Mouse (Mus musculus): ENCODE data around the gene Azin2.

Azin2 gene

DNA sequence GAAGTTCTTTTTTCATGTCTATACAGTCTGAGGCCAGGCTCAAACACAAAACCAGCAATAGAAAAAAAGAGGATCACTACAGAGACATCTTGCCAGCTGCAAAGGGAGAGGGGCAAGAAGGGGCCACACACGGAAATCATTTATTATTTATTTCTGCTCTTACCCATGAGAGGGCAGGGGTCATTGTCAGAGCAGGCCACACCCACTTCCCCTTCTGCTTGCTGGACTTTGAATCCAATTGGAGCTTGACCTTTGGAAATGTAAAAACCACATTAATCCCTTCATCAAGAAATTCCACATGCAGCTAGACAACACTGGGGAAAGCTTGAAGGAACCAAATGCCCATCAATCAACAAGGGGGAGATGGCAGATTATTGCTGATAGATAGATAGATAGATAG lies 16.4 kb upstream of the Azin2 start:
- in situ Hi-C loops (cut with MboI) = loop anchor here (5.0 kb wide), 1 partner anchor 104 kb away; no protein-coding TSS in a partner anchor

DNA sequence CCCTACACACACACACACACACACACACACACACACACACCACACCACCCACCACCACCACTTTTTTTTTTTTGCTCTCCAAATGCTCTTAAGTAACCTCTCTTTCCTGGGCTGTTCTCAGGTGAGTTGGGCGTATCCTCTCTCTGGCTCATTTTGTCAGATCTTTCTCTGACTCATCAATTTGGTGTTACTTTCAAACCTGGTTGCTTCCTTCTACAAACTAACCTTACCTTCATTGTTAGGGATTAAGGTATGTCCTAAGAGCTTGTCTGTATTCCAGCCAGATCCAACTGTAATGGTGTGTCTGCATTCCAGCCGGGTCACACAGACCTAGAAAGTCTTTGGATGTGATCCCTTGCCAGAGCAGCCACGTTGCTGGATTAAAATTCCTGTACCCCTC lies 15.0 kb upstream of the Azin2 start:
- in situ Hi-C loops (cut with MboI) = loop anchor here (5.0 kb wide), 1 partner anchor 105 kb away; no protein-coding TSS in a partner anchor

DNA sequence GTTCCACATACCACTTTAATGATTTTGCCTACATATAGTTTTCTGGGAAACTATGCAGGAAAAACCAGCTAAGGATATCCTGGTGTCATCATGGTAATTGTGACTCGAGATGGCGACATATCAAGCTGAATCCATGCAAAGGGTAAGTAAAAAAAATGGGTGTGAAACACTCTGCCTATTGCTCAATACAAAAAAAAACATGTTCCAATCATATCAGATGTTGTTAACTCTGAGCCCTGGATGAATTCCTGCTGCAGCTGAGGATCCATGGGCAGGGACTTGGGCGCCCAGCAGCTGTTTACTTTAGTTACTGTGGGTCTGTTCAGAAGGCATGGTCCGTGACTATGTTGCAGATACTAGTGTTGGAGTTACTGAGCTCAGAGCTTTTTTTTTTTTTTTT lies 14.3 kb upstream of the Azin2 start:
- in situ Hi-C loops (cut with MboI) = loop anchor here (5.0 kb wide), 1 partner anchor 106 kb away; no protein-coding TSS in a partner anchor

DNA sequence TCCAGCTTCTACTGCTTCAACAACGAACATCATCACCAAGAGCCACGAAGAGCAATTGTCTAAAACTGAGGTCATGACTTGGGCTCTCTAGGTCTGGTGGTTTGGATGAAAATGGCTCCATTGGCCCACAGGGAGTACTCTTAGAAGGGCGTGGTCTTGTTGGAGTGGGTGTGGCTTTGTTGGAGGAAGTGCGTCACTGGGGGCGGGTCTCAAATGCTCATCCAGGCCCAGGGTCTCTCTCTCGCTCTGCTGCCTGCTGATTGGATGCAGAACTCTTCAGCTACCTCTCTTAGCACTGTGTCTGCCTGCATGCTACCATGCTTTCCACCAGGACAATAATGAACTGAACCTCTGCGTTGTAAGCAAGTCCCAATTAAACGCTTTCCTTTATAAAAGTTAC lies 12.4 kb upstream of the Azin2 start:
- in situ Hi-C loops (cut with MboI) = loop anchor here (5.0 kb wide), 1 partner anchor 108 kb away; no protein-coding TSS in a partner anchor

DNA sequence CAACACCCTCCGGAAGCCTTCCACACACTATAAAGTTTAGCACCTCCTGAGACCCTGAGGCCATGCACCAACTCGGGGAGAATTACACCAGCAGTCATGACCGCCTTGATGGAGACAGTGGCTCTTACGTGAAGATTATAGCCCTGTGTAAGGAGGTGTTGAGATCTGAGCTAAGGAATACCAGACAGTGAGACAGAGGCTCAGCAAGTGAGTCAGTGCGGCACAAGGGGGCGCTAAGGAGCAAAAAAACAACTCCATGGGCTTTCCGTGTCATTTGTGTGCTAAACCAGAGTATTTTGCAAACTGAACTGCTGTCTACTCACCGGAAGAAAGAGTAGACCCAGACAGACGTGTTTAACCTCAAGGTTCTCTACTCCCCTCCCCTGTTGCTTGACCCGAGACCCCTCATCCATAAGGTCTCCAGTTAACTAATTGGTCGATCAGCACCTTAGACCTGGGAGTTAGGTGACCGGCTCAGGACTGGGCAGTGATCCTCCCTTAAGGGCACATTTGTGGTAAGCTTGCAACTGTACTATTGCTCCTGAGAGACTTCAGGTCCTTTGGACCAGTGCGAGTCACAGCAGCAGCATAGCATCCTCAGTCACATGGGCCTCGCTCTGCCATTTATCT lies 8.9 kb upstream of the Azin2 start:
- in situ Hi-C loops (cut with MboI) = no loop called here

DNA sequence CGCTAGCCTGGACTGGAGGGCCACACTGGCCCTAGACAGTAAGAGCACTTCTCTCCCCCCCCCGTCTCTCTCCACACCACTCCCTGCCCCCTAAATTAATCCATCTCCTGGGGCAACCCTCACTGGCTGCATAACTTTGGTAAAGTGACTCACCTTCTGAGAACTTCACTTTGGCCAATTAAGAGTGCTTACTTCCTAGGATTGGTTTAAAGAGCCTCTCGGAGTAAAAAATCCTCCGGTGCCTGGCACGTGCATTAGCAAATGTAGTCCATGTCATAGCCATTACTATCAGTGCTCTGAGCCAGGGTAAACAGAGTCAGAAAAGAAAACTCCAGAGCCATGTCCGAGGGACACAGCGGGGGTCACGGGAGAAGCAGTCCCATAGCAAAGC lies 8.2 kb upstream of the Azin2 start:
- in situ Hi-C loops (cut with MboI) = no loop called here

DNA sequence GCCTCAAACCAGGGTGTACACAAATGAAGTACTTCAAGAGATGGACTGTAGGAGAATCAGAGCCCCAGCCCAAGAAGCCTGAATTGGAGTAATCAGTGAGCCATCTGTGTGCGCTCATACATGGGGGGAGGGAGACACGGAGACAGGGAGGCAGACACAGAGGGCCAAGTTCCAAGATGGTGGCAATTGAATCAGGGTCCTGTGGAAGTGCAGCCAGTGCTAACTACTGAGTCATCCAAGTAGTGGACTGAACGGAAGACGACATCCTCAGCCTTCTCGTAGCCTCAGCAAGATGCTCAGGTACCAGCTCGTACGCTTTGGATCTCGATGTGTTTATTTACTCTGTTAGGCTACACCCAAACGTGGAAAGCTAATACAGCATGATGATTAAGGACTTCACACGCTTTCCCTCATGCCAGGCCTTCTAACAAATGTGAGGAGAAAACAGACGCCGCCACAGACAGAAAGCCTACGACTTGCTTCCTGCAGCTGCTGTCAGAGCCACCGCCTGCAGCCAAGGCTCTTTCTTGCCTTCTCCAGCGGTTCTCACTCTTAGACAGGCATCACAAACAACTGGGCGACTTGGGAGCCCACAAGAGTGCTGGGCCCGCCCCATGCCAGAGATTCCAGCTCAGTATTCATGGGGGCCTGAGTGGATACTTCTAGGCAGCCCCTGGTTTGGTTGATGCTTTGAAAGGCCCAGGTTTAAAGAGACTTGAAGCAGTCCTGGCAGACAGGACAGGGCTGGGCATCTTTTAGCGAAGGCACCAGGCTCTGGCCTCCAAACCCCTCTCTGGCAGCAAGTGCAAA lies 7.6 kb upstream of the Azin2 start:
- in situ Hi-C loops (cut with MboI) = no loop called here

DNA sequence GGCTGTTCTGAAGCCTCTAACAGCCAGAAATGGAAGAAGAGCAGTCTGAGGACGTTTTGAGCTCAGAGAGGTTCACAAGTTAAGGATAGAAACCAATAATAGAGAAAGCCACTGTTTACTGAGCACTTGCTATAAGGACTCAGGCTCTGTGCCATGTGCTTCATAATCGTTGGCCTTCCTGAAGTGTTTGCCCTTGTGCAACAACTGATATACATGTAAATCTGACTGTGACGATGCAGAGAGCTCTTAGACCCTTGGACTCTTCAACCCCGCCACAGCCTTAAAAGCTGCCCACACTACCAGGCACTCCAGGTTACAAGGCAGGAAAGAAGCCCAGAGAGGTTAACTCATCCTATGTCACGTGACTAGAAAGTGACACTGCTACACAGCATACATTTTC lies 6.8 kb upstream of the Azin2 start:
- in situ Hi-C loops (cut with MboI) = no loop called here

DNA sequence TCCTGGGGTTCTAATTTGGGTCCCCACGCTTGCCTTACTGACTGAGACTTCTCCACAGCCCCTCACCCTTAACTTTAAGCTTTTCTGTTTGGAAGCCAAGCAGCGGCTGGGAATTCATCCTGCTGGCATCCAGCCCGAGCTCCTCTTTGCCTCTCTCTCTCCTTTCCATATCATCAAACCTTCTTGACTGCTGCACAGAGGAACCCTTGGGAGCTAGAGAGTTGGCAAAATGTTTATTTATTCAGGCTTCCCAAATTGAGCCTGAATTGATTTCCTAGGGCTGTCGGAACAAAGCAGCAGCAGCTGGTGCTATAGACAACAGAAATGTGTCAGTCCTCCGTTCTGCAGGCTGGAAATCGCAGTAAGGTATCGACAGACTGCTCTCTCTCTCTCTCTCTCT lies 4.5 kb upstream of the Azin2 start:
- in situ Hi-C loops (cut with MboI) = no loop called here

DNA sequence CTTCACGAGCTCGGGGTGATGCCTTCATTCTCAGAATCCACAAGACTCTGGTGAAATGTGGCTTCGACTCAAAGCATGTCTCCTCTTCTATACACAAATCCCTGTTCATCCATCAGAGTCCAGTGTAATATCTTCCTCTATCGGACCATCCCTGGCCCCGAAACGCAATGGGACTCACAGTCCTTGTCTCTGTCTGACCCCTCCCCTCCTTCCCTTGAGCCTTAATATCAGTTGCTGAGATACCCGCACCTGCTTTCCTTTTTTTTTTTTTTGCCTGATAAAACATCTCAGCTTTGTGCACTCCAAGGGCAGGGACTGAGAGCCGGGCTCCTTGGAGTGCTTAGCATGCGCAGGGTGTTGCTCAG lies 666 bp upstream of the Azin2 start:
- in situ Hi-C loops (cut with MboI) = no loop called here

DNA sequence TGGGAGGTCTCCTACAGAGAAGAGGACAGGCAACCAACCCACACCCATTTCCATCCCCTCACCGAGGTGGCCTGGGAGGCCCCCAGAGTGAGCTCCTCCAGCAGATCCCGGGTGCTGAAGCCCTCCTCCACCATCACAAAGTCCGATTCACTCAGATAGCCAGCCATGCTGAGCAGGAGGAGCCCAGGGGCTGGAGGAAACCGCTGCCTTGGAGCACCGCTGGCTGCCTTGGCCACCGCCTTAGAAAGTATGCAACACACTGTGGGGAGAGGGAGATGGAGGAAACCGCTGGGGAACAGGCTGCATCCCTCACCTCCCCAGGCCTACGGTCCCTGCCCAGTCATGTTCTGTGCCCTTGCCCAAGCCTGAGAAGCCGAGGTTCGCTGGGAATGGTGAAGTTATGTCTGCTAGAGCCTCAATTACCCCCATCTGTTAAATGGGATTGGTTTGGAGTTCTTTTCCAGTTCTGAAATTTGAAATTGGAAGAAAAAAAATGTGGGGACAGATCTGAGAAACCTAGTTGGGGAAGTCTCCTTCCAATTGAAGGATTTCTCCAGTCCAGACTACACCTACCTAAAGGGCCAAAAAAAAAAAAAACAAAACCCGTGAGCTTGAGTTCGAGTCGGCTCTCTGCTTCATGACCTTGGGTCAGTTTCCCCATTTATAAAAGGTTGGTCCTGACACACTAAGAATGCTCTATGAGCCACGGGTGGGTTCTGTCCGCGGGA lies 777 bp downstream of the Azin2 start:
- in situ Hi-C loops (cut with MboI) = no loop called here

DNA sequence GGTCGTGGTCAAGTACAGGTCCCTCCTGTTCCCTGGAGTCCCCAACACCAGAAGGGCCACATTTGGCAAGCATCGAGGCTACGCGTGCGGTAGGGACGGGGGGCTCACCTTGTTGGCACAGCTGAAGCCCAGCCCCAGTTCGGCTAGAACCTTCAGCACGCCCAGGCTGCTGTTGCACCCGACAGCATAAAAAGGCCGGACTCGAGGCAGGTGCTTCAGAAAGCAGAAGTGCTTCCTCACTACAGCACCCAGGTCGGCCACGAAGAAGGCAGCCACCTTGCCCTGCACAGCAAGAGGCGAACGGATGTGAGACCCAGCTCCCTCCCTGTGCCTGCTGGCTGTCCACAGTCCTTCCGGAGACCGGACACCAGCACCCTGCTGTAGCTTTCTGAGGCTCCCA lies 2.6 kb downstream of the Azin2 start:
- in situ Hi-C loops (cut with MboI) = no loop called here

DNA sequence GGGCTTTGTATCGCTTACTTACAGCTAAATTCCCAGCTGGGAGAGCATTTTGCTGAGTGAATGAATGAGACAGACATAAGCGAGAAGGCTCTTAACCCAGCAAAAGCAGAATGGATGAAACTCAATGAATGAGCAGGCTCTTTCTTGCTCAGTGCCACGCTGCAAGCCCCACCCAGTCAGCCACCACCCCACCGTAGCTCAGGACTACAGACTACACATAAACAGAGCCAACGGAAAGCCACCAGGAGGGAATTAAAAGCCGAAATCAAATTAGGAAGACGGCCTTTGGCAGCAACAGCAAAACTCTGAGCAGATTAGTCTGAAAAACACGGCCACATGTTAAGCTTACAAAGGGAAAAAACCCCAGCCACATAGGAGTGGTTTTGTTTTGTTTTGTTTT lies 3.4 kb downstream of the Azin2 start:
- in situ Hi-C loops (cut with MboI) = no loop called here

DNA sequence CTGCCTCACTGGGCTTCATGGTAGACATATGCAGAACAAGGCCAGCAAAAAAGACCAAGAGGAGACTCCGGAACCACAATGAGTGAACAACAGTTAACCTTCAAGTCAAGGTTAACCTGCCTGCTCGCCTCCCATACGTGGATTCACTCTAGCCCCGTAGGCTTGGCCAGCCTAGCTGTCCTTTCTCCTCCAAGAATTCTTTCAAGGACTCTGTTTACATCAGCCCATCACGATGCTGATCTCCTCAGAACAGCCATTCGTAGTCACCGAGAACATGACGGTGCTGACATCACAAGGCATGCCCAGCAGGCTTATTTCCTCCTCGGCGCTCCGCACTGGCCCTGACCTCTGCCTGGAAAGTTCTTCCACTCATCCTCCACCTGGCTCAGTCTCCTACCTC lies 4.1 kb downstream of the Azin2 start:
- in situ Hi-C loops (cut with MboI) = no loop called here

DNA sequence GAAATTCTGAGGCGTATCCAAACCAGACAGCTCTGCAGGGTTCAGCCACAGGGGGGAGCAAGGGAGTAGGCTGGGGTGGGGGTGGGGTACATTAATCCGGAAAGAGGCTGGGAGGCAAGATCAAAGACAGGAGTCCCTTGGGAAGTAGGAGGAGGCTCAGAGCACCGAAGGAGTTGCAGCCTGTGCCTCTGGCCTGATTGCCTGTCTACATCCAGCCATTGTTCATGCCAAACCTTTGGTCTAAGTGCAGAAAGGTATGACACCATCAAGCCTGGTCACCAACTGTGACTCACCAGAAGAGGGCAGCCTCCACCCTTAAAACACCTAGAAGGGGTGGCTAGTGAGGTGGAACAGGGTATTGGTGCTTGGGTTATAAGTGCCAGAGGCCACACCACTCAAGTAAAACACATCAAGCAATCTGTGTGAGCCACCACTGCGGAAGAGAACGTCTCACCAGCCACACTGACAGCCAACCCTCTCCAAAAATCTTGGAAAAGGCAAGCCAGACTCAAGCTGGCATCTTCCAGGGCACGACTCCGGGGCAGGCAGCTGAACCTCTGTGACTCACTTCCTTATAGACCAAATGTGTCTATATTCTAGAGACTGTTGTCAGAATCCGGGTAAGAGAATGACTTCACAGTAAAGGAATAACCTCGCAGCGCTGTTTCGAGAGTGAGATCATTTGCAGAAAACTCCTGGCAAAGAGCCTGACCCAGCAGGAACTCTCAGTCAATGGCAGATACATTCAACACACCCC lies 4.9 kb downstream of the Azin2 start:
- in situ Hi-C loops (cut with MboI) = no loop called here

DNA sequence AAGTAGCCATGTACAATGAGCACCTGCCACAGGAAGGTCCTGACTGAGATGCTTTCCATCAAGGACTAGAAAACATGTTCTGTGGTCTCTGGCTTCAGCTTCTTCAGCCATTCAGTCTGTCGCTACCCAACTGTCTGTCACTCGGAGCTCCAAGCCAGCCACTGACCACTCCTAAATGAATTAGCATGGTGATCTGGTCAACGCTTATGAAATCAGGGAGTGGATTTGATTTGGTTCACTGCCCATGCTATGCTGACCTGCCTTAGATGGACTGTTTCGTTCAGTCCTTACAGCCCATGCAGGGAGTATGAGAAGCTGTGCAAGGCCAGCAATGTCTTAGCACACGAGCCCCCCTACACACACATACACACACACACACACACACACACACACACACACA lies 8.4 kb downstream of the Azin2 start:
- in situ Hi-C loops (cut with MboI) = no loop called here

DNA sequence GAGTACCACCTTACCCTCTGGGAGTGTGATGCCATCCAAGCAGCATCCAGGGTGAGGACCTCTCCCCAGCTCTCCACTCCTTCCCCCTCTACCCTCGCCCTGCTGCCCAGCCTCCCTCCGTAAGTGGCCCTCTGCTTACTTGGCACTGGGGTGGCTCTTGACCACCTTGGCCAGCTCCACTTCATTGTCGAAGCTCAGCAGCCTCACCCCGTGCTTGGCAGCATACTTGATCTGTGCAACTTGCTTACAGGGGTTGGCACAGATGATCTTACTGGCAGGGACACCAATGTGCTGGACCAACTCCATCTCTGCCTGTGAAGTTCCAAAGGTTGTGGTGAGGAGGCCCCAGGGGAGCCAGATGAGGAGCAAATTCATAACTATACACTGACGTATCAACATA lies 11.8 kb downstream of the Azin2 start:
- in situ Hi-C loops (cut with MboI) = no loop called here

DNA sequence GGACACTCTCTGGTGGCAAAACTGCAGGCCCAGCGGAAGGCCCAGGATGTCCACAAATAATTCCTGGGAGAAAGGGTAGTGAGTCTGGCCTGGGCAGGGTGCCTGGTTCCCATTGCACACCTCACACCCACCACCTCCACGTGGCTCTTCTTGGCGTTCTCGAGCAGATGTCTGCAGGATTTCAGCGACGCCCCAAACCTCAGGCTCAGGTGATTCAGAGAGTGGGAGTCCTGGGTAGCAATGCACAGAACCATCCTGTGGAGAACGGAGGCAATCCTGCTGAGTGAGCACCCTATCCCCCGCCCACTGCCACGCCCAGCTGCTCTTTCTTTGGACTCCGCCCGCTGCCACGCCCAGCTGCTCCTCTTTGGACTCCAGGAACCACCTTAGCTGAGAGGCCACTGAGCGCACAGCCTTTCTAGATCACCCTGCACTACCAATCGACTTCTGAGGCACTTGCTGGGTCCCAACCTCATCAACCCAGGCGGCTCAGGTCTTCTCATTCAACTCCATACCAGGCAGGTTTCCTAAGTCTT lies 12.7 kb downstream of the Azin2 start:
- in situ Hi-C loops (cut with MboI) = no loop called here

DNA sequence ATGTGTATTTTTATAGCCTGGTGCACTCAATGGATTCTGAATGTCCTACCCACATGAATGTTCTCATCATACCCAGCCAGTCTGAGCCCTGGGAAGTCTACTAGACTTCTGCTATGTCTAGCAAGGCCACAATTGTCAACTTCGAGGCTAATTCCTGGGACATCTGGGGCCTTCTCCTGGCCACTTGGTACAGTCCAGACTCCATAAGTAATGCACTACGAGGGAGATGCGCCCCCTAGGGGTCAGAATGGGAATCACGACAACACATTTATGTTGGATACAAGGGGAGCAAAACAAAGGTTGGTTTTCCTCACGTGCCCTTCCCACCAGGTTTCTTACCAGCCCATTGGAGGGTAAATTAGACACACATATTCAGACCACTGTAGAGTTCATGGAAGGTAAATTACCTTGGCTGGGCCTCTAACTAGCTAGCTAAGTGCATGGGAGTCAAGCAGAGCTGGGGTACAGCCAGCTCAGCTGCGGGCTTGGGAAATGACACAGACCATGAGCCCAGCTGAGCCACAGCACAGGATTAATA lies 14.0 kb downstream of the Azin2 start:
- in situ Hi-C loops (cut with MboI) = no loop called here

DNA sequence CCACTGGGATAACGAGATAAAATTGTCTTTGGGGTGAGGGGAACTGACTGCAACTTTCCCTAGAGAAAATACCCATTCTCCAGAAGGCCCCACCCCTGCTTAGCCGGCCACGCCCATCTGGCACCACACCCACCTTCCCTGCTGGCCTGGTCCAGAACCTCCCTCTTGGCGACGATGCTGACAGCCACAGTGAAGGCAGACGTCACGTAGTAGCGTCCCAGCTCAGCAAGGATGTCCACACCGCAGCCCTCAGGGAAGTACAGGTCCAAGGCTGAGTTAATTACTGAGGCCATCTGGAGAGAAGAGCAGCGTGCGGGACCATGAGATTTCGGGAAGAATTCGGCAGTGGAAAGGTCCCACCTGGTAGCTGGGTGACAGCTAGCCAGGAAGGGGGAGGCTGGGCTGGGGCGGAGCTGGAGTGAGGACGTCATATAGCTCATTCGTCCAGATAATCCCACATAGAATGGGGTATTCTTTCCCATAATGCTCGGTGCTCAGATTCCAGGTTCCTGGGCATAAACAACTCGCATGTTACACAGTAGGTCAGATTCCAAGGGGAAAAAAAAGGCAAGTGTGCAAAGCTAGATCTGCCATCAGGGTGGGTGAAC lies 14.8 kb downstream of the Azin2 start:
- in situ Hi-C loops (cut with MboI) = no loop called here

DNA sequence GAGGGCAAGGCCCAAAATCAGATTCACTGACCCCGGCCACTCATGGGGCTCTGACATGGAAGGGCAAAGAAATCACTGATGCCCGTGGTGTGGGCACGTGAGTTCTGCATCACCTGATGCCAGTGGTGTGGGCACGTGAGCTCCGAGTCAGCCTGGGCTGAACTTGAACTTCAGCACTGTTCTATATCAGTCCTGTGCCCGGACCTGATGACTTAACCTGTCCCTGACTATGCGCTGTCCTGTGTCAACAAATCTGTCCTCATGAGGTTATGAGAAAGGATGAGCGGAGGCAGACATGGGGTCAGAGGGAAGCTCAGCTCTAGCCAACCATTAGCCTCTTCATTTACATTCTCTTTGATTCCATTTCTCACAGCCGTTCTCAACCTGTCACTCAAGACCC lies 15.5 kb downstream of the Azin2 start:
- in situ Hi-C loops (cut with MboI) = no loop called here
